Mouse (Mus musculus): ENCODE data around the gene Pdzd4. TPM values are rescaled to one million over a fixed set of nuclear protein-coding genes. Genes with fewer than 3 reads are reported as not detected.

Pdzd4 gene
- total and polyA plus RNA-seq, 2 experiments from 2014 or later, result 3.4 to 137 TPM

DNA sequence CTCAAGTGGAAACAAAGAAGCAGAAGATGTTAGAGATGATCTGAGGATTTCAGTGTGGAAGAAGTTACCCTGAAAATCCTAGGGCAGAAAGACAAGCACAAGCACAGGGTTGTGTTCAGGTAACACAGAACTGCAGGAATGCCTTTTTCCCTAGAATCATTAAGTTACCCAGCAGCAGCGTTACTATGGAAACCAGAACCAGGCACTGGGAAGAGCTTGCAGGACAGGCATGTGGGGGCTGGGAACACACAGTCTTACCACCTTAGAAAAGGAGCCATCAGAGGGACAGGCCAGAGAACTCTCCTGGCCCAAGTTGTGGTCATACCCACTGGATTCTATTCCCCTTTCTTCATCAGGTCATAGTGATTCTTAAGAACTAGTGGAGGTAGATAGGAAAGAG, 19.0 kb downstream of the Pdzd4 start:
- no peak overlapping the region for H3K27ac ChIP-seq
- ATAC-seq, result no peak
- no peak overlapping the region for H3K4me2 ChIP-seq (ENCODE audit: low read depth, low read length)
- H3K27me3 ChIP-seq (ENCODE audit: insufficient read depth, low read length), result no peaks in the 10 kb centered on the region
- WGBS, result 77% methylated on average over 1 of the region's 1 CpGs
- H3K4me1 ChIP-seq (ENCODE audit: insufficient read depth, low read length), result no peaks in the 10 kb centered on the region
- peak; percentile 19 for DNase-seq (ENCODE audit: low spot score)
- no peak overlapping the region for H3K9ac ChIP-seq (replicated peaks; ENCODE audit: low read length)
- no peaks in the 10 kb centered on the region for H3K36me3 ChIP-seq (ENCODE audit: insufficient read depth, low read length)
- no peak for TF ChIP-seq CTCF (IDR thresholded peaks at IDR 0.05; ENCODE audit: low read depth)
- no peak overlapping the region for H3K4me3 ChIP-seq (ENCODE audit: low read length)
- no peaks in the 10 kb centered on the region for H3K9me3 ChIP-seq (ENCODE audit: low read length)

DNA sequence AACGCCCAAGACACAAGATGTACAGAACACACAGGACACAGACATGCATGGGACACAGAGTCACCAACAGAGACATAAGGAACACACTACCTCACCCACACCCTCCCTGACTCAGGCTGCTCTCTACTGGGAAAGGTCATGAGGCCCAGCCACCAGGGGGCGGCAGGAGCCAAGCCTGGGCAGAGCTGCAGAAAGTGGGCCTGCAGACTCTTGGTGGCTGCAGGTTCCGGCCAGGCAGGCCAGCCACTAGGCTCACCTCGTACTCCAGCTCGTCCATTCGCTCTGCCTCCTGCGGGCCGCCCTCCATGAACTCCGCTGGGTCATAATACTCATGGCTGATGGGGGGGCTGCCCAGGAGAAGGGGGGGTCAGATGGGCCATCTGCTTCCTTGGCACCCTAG, 26.3 kb downstream of the Pdzd4 start:
- no peak overlapping the region for H3K4me3 ChIP-seq (ENCODE audit: low read length)
- H3K4me2 ChIP-seq (ENCODE audit: low read depth, low read length), result no peak overlapping the region
- peak; percentile 80 for TF ChIP-seq CTCF (IDR thresholded peaks at IDR 0.05; ENCODE audit: low read depth)
- H3K36me3 ChIP-seq (ENCODE audit: insufficient read depth, low read length), result no peaks in the 10 kb centered on the region
- ATAC-seq (peak; percentile 85), DNase-seq (ENCODE audit: low spot score) (peak; percentile 60)
- 45% methylated on average over 9 of the region's 9 CpGs for WGBS
- H3K27me3 ChIP-seq (ENCODE audit: insufficient read depth, low read length), result no peaks in the 10 kb centered on the region
- no peak overlapping the region for H3K9ac ChIP-seq (replicated peaks; ENCODE audit: low read length)
- no peak overlapping the region for H3K27ac ChIP-seq
- H3K4me1 ChIP-seq (ENCODE audit: insufficient read depth, low read length), result no peaks in the 10 kb centered on the region
- no peaks in the 10 kb centered on the region for H3K9me3 ChIP-seq (ENCODE audit: low read length)

DNA sequence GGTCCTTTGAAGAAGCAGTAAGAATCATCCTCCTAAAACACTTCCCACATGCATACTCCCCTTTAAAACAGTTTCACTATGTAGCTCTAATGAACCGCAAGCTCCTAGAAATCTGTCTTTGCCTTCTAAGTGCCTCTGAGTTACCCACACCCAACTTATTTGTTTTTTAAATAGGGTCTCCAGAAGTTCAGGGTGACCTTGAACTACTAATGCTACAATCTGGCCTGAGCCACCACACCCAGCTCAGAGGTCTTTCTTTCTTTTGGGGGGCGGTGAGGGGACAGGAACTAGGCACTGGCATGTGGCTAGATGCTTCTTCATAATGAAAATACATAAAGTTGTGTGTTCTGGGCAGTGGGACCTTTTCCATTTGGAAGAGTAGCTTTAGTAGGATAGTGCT, 27.3 kb downstream of the Pdzd4 start:
- Histone ChIP-seq H3K36me3 (ENCODE audit: insufficient read depth, low read length) (no peaks in the 10 kb centered on the region), H3K4me1 (ENCODE audit: insufficient read depth, low read length) (no peaks in the 10 kb centered on the region), H3K4me2 (ENCODE audit: low read depth, low read length) (no peak overlapping the region), H3K27me3 (ENCODE audit: insufficient read depth, low read length) (no peaks in the 10 kb centered on the region), H3K4me3 (ENCODE audit: low read length) (no peak overlapping the region), H3K9me3 (ENCODE audit: low read length) (no peaks in the 10 kb centered on the region), H3K27ac (no peak overlapping the region), H3K9ac (replicated peaks; ENCODE audit: low read length) (no peak overlapping the region)
- DNase-seq (ENCODE audit: low spot score) (no peak), ATAC-seq (no peak)
- 86% methylated on average over 2 of the region's 2 CpGs for WGBS
- TF ChIP-seq CTCF (IDR thresholded peaks at IDR 0.05; ENCODE audit: low read depth), result no peak

DNA sequence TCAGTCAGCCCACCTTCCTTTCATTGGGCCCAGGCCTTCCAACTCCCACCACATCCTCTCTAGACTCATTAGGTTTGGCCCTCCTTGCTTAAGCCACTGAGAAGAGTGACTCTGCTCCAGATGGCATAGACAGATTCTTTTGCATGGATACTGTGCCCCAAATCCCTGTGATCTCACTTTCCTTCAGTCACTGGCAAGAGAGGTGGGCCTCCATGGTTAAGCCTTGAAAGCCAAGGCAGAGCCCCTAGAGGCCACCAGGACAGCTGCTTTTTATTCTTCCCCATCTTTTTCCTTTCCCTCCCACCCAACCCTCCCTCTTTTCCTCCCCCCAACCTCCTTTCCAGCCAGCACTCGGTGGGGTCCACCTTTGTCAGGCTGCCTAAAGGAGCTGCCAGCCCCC, 31.3 kb downstream of the Pdzd4 start:
- H3K36me3 ChIP-seq (ENCODE audit: insufficient read depth, low read length), result no peaks in the 10 kb centered on the region
- H3K4me3 ChIP-seq (ENCODE audit: low read length), result no peak overlapping the region
- ATAC-seq (peak; percentile 55; the same call in 1 of the 2 replicates), DNase-seq (ENCODE audit: low spot score) (peak; percentile 7)
- no peaks in the 10 kb centered on the region for H3K9me3 ChIP-seq (ENCODE audit: low read length)
- H3K4me1 ChIP-seq (ENCODE audit: insufficient read depth, low read length), result 0 out of 2 replicates have a peak, but pooled peaks cover under 1% of the 10 kb centered on the region
- TF ChIP-seq CTCF (IDR thresholded peaks at IDR 0.05; ENCODE audit: low read depth), result 0 out of 2 replicates have a peak, but pooled peaks have one; percentile 6
- no peak overlapping the region for H3K27ac ChIP-seq
- 19% methylated on average over 1 of the region's 1 CpGs for WGBS
- H3K9ac ChIP-seq (replicated peaks; ENCODE audit: low read length), result no peak overlapping the region
- no peaks in the 10 kb centered on the region for H3K27me3 ChIP-seq (ENCODE audit: insufficient read depth, low read length)
- H3K4me2 ChIP-seq (ENCODE audit: low read depth, low read length), result no peak overlapping the region

DNA sequence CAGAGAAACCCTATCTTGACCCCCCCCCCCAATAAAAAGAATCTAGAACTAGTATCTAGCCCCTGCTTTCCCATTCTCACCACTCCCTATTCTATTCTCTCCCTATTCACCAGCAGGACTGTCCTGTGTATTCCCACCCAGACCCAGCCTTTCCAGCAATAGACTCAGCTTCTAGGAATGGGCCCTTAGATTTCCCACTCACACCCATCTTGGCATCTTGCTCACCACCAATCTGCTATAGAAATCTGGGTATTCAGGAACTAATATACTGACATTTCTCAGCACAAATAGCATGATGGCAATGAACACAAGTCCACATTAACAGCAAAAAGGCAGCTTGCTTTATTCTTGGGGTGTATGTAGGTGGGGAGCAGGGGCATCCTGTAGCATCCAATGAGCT, 31.7 kb downstream of the Pdzd4 start:
- DNase-seq (ENCODE audit: low spot score) (no peak), ATAC-seq (no peak)
- Histone ChIP-seq H3K36me3 (ENCODE audit: insufficient read depth, low read length) (no peaks in the 10 kb centered on the region), H3K4me1 (ENCODE audit: insufficient read depth, low read length) (peaks cover 5% of the 10 kb centered on the region; the same call in 1 of the 2 replicates), H3K9ac (replicated peaks; ENCODE audit: low read length) (no peak overlapping the region), H3K4me2 (ENCODE audit: low read depth, low read length) (no peak overlapping the region), H3K9me3 (ENCODE audit: low read length) (no peaks in the 10 kb centered on the region), H3K4me3 (ENCODE audit: low read length) (no peak overlapping the region), H3K27me3 (ENCODE audit: insufficient read depth, low read length) (no peaks in the 10 kb centered on the region), H3K27ac (no peak overlapping the region)
- no peak for TF ChIP-seq CTCF (IDR thresholded peaks at IDR 0.05; ENCODE audit: low read depth)

DNA sequence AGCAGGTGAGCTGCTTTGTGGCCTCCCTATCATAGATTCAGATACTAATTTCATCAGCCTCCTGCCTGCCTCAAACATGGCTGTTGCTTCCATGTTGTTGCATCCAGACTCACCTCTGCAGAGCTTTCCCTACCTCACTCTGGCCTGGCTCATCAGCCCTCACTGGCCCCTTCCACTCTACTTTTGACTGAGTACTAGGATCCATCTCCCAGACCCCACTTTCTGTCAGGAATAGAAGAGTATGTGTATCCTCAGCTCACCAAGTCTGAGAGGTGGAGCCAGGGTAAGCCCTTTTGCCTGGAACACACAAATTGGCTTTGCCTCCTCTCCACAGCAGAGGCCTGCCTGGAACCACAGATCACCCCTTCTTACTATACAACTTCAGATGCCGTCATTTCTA, 36.3 kb downstream of the Pdzd4 start:
- no peak overlapping the region for H3K4me3 ChIP-seq (ENCODE audit: low read length)
- 88% methylated on average over 1 of the region's 1 CpGs for WGBS
- DNase-seq (ENCODE audit: low spot score) (no peak), ATAC-seq (no peak)
- no peaks in the 10 kb centered on the region for H3K27me3 ChIP-seq (ENCODE audit: insufficient read depth, low read length)
- peaks cover 14% of the 10 kb centered on the region; the same call in 1 of the 2 replicates for H3K4me1 ChIP-seq (ENCODE audit: insufficient read depth, low read length)
- H3K4me2 ChIP-seq (ENCODE audit: low read depth, low read length), result peak overlapping the region; percentile 59
- H3K9ac ChIP-seq (replicated peaks; ENCODE audit: low read length), result no peak overlapping the region; the same call in 1 of the 2 replicates
- H3K36me3 ChIP-seq (ENCODE audit: insufficient read depth, low read length), result no peaks in the 10 kb centered on the region
- no peaks in the 10 kb centered on the region for H3K9me3 ChIP-seq (ENCODE audit: low read length)
- H3K27ac ChIP-seq, result no peak overlapping the region
- TF ChIP-seq CTCF (IDR thresholded peaks at IDR 0.05; ENCODE audit: low read depth), result no peak

DNA sequence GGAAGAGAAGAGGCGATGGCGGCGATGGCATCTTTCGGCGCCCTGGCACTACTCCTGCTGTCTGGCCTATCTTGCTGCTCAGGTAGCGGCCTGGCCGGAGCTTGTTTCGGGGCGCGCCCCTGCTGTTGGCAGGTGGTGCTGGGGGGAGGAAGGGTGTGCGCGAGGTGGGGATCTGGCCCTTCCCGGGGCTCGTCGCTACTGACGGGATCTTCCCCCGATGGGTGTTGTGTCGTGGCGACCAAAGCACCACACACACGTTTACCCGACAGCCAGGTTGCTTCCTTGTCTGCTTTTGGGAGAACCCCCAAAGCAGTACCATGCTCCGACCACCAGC, 37.6 kb downstream of the Pdzd4 start:
- peak overlapping the region; percentile 71 for H3K9ac ChIP-seq (replicated peaks; ENCODE audit: low read length)
- DNase-seq (ENCODE audit: low spot score) (no peak), ATAC-seq (peak; percentile 59; the same call in 1 of the 2 replicates)
- H3K9me3 ChIP-seq (ENCODE audit: low read length), result no peaks in the 10 kb centered on the region
- peak overlapping the region; percentile 86 for H3K27ac ChIP-seq
- peak overlapping the region; percentile 59 for H3K4me2 ChIP-seq (ENCODE audit: low read depth, low read length)
- peaks cover 14% of the 10 kb centered on the region; the same call in 1 of the 2 replicates for H3K4me1 ChIP-seq (ENCODE audit: insufficient read depth, low read length)
- H3K36me3 ChIP-seq (ENCODE audit: insufficient read depth, low read length), result no peaks in the 10 kb centered on the region
- H3K27me3 ChIP-seq (ENCODE audit: insufficient read depth, low read length), result no peaks in the 10 kb centered on the region
- 33% methylated on average over 22 of the region's 22 CpGs for WGBS
- no peak for TF ChIP-seq CTCF (IDR thresholded peaks at IDR 0.05; ENCODE audit: low read depth)
- peak overlapping the region; percentile 53 for H3K4me3 ChIP-seq (ENCODE audit: low read length)
